Mouse (Mus musculus): Measurements from ENCODE around the gene Klhdc8a. TPM values are rescaled to one million over a fixed set of nuclear protein-coding genes. Genes with fewer than 3 reads are reported as not detected.

Gene Klhdc8a
- polyA plus RNA-seq, 1 experiment from 2014 or later: 0.19 TPM

DNA sequence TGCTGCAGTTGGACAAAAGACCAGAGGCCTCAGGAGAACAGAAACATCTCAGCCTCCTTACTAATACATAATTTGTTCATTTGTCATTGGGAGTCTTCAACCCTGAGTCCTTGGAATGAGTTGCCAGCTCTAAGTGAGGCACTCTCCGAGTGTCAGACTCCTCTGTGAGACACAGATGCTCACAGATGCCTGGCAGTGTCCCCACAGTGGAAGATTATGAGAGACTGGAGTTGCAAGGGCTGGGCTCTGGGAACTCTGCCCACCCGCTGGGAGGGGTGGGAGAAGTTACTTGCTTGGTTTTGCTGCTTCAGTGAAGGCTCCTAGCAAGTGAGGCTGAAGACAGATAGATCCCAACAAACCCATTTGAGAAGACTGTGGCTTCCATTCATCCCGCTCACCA lies 2.4 kb upstream of the Klhdc8a start:
- H3K9me3 ChIP-seq (ENCODE audit: control insufficient read depth, low read length): no peaks in the 10 kb centered on the region
- ATAC-seq (replicated peaks; ENCODE audit: low FRiP score, low TSS enrichment, low read depth) (no peak), DNase-seq (ENCODE audit: low spot score) (no peak)
- peaks cover 17% of the 10 kb centered on the region for H3K4me1 ChIP-seq (replicated peaks; ENCODE audit: control insufficient read depth, insufficient read depth, low read length)
- no peak overlapping the region for H3K4me2 ChIP-seq (ENCODE audit: low read length)
- no peaks in the 10 kb centered on the region for H3K36me3 ChIP-seq (ENCODE audit: control insufficient read depth, insufficient read depth, low read length)
- H3K9ac ChIP-seq (ENCODE audit: low read length): no peak overlapping the region
- H3K27ac ChIP-seq (ENCODE audit: low read depth): no peak overlapping the region
- 64% methylated on average over 3 of the region's 3 CpGs for WGBS
- H3K27me3 ChIP-seq (replicated peaks; ENCODE audit: control insufficient read depth, insufficient read depth, low read length): peaks cover 39% of the 10 kb centered on the region
- H3K4me3 ChIP-seq (ENCODE audit: low read depth, low read length): no peak overlapping the region

DNA sequence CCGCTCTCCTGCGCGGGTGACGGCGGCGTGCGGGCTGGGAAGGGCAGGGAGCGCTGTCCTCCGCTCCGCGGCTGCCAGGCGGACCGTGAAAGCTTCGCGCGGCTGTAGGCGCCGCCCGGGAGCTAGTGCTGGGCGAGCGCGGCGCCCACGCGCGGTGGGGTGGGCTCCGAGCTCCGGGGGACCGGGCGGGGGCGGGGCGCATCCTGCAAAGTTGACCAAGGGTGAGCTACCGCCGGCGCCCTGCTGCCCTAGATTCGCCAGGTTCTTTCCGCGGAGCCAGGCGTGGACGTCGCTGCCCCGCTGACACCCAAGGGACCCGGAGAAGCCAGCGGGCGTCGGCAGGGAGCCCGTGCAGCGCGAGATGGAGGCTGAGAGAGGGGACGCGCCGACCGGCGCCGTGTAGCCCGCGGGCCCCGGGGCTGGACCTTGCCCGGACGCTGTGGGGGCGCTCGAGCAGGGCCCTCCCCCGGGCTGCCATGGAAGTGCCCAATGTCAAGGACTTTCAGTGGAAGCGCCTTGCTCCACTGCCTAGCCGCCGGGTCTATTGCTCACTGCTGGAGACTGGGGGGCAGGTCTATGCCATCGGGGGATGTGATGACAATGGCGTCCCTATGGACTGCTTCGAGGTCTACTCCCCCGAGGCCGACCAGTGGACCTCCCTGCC lies 507 bp downstream of the Klhdc8a start:
- Histone ChIP-seq H3K9me3 (ENCODE audit: control insufficient read depth, low read length) (no peaks in the 10 kb centered on the region), H3K4me3 (ENCODE audit: low read depth, low read length) (peak overlapping the region; percentile 50), H3K4me2 (ENCODE audit: low read length) (peak overlapping the region; percentile 100), H3K27ac (ENCODE audit: low read depth) (no peak overlapping the region), H3K9ac (ENCODE audit: low read length) (peak overlapping the region; percentile 48), H3K36me3 (ENCODE audit: control insufficient read depth, insufficient read depth, low read length) (no peaks in the 10 kb centered on the region), H3K27me3 (replicated peaks; ENCODE audit: control insufficient read depth, insufficient read depth, low read length) (peaks cover 42% of the 10 kb centered on the region), H3K4me1 (replicated peaks; ENCODE audit: control insufficient read depth, insufficient read depth, low read length) (peaks cover 6% of the 10 kb centered on the region; the same call in 1 of the 2 replicates)
- DNase-seq (ENCODE audit: low spot score) (peak; percentile 64), ATAC-seq (replicated peaks; ENCODE audit: low FRiP score, low TSS enrichment, low read depth) (peak; percentile 59)
- 2% methylated on average over 71 of the region's 71 CpGs for WGBS

DNA sequence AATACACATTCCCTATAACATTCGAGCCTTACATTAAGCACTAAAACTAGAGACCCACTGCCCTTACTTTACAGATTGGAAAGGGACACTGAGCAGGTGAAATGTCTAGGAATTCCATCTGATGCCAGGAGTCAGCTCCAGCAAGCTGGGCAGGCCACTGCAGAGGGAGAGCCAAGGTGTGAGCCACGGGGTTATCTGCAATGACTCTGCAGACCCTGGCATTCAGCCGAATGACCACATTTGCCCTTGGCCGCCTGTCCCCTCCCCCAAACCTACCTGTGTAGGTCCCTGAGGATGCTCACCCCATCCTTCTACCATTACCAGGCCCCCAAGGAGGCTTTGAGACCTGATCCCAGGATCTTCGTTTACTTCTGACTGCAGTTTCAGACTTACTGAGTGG lies 1.3 kb downstream of the Klhdc8a start:
- no peak for ATAC-seq (replicated peaks; ENCODE audit: low FRiP score, low TSS enrichment, low read depth)
- 72% methylated on average over 5 of the region's 5 CpGs for WGBS

DNA sequence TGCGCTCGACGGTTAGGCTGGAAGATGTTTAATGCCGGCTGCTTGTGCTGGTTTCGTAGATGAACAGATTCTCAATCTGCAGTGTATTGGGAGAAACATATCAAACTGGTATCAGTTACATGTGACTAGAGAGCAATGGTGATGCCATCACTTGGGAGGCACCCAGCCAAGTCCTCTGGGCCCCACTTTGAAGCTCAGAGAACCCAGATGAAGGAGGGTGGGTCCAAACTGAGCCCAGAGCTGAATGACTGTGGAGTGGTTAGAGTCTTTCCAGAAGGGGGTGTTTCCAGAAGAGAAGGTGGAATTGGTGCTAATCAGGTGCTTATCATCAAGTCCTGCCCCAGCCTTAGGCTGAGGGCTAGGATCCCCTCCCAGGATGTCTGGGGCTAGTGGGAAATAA lies 2.8 kb downstream of the Klhdc8a start:
- no peak for ATAC-seq (replicated peaks; ENCODE audit: low FRiP score, low TSS enrichment, low read depth)
- Histone ChIP-seq H3K4me3 (ENCODE audit: low read depth, low read length) (no peak overlapping the region), H3K4me1 (replicated peaks; ENCODE audit: control insufficient read depth, insufficient read depth, low read length) (peaks cover 6% of the 10 kb centered on the region; the same call in 1 of the 2 replicates), H3K9me3 (ENCODE audit: control insufficient read depth, low read length) (no peaks in the 10 kb centered on the region), H3K4me2 (ENCODE audit: low read length) (no peak overlapping the region), H3K36me3 (ENCODE audit: control insufficient read depth, insufficient read depth, low read length) (no peaks in the 10 kb centered on the region), H3K27me3 (replicated peaks; ENCODE audit: control insufficient read depth, insufficient read depth, low read length) (peaks cover 39% of the 10 kb centered on the region), H3K27ac (ENCODE audit: low read depth) (no peak overlapping the region), H3K9ac (ENCODE audit: low read length) (no peak overlapping the region)
- no peak for DNase-seq (ENCODE audit: low spot score)
- 85% methylated on average over 5 of the region's 5 CpGs for WGBS

More for the DNA sequence above, 1.3 kb downstream of the Klhdc8a start:
- DNase-seq (ENCODE audit: low spot score): no peak
- Histone ChIP-seq H3K27ac (ENCODE audit: low read depth) (no peak overlapping the region), H3K36me3 (ENCODE audit: control insufficient read depth, insufficient read depth, low read length) (no peaks in the 10 kb centered on the region), H3K27me3 (replicated peaks; ENCODE audit: control insufficient read depth, insufficient read depth, low read length) (peaks cover 42% of the 10 kb centered on the region), H3K9ac (ENCODE audit: low read length) (no peak overlapping the region), H3K4me1 (replicated peaks; ENCODE audit: control insufficient read depth, insufficient read depth, low read length) (peaks cover 6% of the 10 kb centered on the region; the same call in 1 of the 2 replicates), H3K4me3 (ENCODE audit: low read depth, low read length) (no peak overlapping the region), H3K4me2 (ENCODE audit: low read length) (no peak overlapping the region), H3K9me3 (ENCODE audit: control insufficient read depth, low read length) (no peaks in the 10 kb centered on the region)

DNA sequence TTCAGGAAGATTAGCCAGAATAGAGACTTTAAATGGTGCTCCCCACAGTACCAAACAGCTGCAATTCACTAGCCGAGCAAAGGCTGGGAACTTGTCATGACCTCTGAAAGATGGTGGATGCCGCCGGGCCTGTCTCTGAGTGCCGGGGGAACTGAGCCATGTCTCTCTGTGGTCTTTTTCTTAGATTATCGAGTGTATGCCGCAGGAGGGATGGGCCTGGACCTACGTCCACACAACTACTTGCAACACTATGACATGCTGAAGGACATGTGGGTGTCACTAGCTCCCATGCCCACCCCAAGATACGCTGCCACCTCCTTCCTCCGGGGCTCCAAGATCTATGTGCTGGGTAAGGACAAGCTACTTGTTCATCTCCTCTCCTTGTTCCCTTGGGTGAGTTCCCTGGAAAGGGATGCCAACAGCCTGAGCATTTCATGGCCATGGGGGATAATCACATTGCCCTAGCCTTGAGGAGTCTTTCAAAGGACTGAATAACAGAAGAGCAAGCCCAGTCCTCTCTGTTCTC lies 4.0 kb downstream of the Klhdc8a start:
- no peaks in the 10 kb centered on the region for H3K36me3 ChIP-seq (ENCODE audit: control insufficient read depth, insufficient read depth, low read length)
- H3K4me1 ChIP-seq (replicated peaks; ENCODE audit: control insufficient read depth, insufficient read depth, low read length): peaks cover 6% of the 10 kb centered on the region; the same call in 1 of the 2 replicates
- no peak overlapping the region for H3K4me2 ChIP-seq (ENCODE audit: low read length)
- H3K27me3 ChIP-seq (replicated peaks; ENCODE audit: control insufficient read depth, insufficient read depth, low read length): peaks cover 30% of the 10 kb centered on the region
- no peaks in the 10 kb centered on the region for H3K9me3 ChIP-seq (ENCODE audit: control insufficient read depth, low read length)
- 88% methylated on average over 9 of the region's 9 CpGs for WGBS
- H3K27ac ChIP-seq (ENCODE audit: low read depth): no peak overlapping the region
- no peak overlapping the region for H3K9ac ChIP-seq (ENCODE audit: low read length)
- H3K4me3 ChIP-seq (ENCODE audit: low read depth, low read length): no peak overlapping the region
- ATAC-seq (replicated peaks; ENCODE audit: low FRiP score, low TSS enrichment, low read depth) (no peak), DNase-seq (ENCODE audit: low spot score) (no peak)

DNA sequence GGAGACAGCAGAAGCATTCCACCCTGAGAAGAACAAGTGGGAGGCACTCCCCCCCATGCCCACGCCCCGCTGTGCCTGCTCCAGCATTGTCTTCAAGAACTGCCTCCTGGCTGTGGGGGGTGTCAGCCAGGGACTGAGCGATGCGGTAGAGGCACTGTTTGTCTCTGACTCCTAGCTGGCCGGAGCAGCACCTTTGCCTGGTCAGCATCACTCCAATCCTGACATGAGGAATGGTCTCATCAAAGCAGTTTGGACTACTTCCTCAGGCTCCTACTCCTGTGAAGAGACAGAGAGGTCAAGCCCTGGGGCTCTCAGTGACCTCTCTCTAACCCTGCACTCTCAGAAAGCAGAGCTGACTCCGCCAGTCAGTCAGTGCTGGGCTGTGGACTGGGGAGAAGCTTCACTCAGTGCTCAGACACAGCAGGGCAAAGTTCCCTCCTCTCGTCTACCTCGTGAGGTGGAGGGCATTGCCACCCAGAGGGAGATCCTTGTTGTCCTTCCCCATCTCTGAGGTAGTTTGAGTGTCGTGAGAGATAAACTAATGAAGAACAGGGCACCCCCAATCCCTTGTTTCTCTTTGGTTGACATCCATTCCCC lies 6.3 kb downstream of the Klhdc8a start:
- WGBS: 24% methylated on average over 9 of the region's 9 CpGs
- no peak overlapping the region for H3K27ac ChIP-seq (ENCODE audit: low read depth)
- H3K36me3 ChIP-seq (ENCODE audit: control insufficient read depth, insufficient read depth, low read length): no peaks in the 10 kb centered on the region
- H3K4me1 ChIP-seq (replicated peaks; ENCODE audit: control insufficient read depth, insufficient read depth, low read length): 0 out of 2 replicates have a peak, but pooled peaks cover 3% of the 10 kb centered on the region
- no peak overlapping the region for H3K9ac ChIP-seq (ENCODE audit: low read length)
- H3K4me2 ChIP-seq (ENCODE audit: low read length): no peak overlapping the region
- ATAC-seq (replicated peaks; ENCODE audit: low FRiP score, low TSS enrichment, low read depth) (no peak), DNase-seq (ENCODE audit: low spot score) (no peak)
- H3K9me3 ChIP-seq (ENCODE audit: control insufficient read depth, low read length): no peaks in the 10 kb centered on the region
- peaks cover 7% of the 10 kb centered on the region for H3K27me3 ChIP-seq (replicated peaks; ENCODE audit: control insufficient read depth, insufficient read depth, low read length)
- H3K4me3 ChIP-seq (ENCODE audit: low read depth, low read length): no peak overlapping the region

DNA sequence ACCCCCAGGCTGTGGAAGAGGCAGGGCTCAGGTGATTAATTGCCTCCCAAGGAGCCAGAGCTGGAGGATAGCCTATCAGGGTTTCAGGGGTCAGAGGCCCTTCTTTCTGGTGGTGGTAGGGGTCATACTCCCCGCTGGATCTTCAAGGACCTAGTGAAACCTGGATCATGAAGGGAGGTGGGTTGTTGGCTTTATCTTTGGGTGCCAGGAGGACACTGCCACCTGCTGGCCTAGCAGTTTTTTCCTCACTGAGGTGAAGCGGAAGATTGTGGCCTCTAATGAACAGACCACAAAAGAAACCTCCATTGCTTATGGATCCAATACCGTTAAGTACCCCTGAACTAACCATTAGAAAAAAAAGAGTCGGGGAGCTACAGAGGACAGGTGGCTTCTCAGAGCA lies 7.7 kb downstream of the Klhdc8a start:
- WGBS: 29% methylated on average over 4 of the region's 4 CpGs
- H3K27me3 ChIP-seq (replicated peaks; ENCODE audit: control insufficient read depth, insufficient read depth, low read length): 0 out of 2 replicates have a peak, but pooled peaks cover 3% of the 10 kb centered on the region
- 0 out of 2 replicates have a peak, but pooled peaks cover 3% of the 10 kb centered on the region for H3K4me1 ChIP-seq (replicated peaks; ENCODE audit: control insufficient read depth, insufficient read depth, low read length)
- no peaks in the 10 kb centered on the region for H3K36me3 ChIP-seq (ENCODE audit: control insufficient read depth, insufficient read depth, low read length)
- no peak overlapping the region for H3K27ac ChIP-seq (ENCODE audit: low read depth)
- ATAC-seq (replicated peaks; ENCODE audit: low FRiP score, low TSS enrichment, low read depth): 0 out of 2 replicates have a peak, but pooled peaks have one; percentile 11
- H3K4me2 ChIP-seq (ENCODE audit: low read length): no peak overlapping the region
- no peak overlapping the region for H3K9ac ChIP-seq (ENCODE audit: low read length)
- no peaks in the 10 kb centered on the region for H3K9me3 ChIP-seq (ENCODE audit: control insufficient read depth, low read length)
- H3K4me3 ChIP-seq (ENCODE audit: low read depth, low read length): no peak overlapping the region
- DNase-seq (ENCODE audit: low spot score): no peak

DNA sequence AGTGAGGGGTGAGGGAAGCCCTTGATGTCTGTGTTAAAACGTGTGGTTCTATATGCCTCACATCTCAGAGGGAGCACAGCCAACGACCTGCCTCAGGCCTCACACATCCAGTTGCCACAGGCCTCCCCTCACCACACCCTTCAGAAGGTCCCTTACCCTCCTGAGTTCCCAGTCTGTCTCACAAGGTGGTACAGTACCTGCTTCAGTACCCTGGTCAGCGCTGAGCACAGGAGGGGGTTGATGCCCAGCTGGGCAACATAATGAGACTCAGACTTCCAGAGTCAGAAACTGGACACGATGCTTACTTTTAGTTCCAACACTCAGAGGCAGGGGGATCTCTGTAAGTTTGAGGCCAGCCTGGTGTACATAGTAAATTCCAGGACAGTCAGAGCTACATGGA lies 8.4 kb downstream of the Klhdc8a start:
- H3K36me3 ChIP-seq (ENCODE audit: control insufficient read depth, insufficient read depth, low read length): no peaks in the 10 kb centered on the region
- 0 out of 2 replicates have a peak, but pooled peaks cover 3% of the 10 kb centered on the region for H3K27me3 ChIP-seq (replicated peaks; ENCODE audit: control insufficient read depth, insufficient read depth, low read length)
- no peaks in the 10 kb centered on the region for H3K9me3 ChIP-seq (ENCODE audit: control insufficient read depth, low read length)
- ATAC-seq (replicated peaks; ENCODE audit: low FRiP score, low TSS enrichment, low read depth) (no peak), DNase-seq (ENCODE audit: low spot score) (peak; percentile 63)
- no peak overlapping the region for H3K4me3 ChIP-seq (ENCODE audit: low read depth, low read length)
- H3K27ac ChIP-seq (ENCODE audit: low read depth): no peak overlapping the region
- no peak overlapping the region for H3K9ac ChIP-seq (ENCODE audit: low read length)
- H3K4me2 ChIP-seq (ENCODE audit: low read length): no peak overlapping the region
- WGBS: 19% methylated on average over 4 of the region's 4 CpGs
- 0 out of 2 replicates have a peak, but pooled peaks cover 3% of the 10 kb centered on the region for H3K4me1 ChIP-seq (replicated peaks; ENCODE audit: control insufficient read depth, insufficient read depth, low read length)
